In genomic region chr14:48751751-48752578, GRCm38 (mm10) we compare ENCODE assay signal across 9 mouse cellular contexts.
DNase-seq lines count a peak whose midpoint lies in the region; ATAC-seq and TF ChIP-seq lines count a peak whose summit lies in the region.
"Had no signal": no experiment of that assay in that cellular context is flagged by ENCODE, and none has a peak within 500 bp of the region (broad histone marks: within the 10 kb centered on the region; RNA-seq: fewer than 3 reads in every experiment).

No protein-coding gene starts in this region.

- no peak for ATAC-seq in heart, embryonic 13.5 days (ENCODE audit: extremely low read depth, insufficient number of reproducible peaks, low FRiP score, low TSS enrichment)
- ATAC-seq in embryonic facial prominence, embryonic 15.5 days (ENCODE audit: insufficient number of reproducible peaks, low FRiP score, low TSS enrichment, low read depth): no peak
- no peak for ATAC-seq in intestine, postnatal 0 days
- no peak for ATAC-seq in neural tube, embryonic 13.5 days (ENCODE audit: low read depth)

- H3K36me3 ChIP-seq in heart, embryonic 13.5 days: no peaks in the 10 kb centered on the region
- no peaks in the 10 kb centered on the region for H3K36me3 ChIP-seq in embryonic facial prominence, embryonic 15.5 days
- no peaks in the 10 kb centered on the region for H3K36me3 ChIP-seq in intestine, postnatal 0 days (ENCODE audit: control insufficient read depth, insufficient read depth)
- no peaks in the 10 kb centered on the region for H3K36me3 ChIP-seq in neural tube, embryonic 13.5 days

- H3K4me2 ChIP-seq in heart, embryonic 13.5 days: peak overlapping the region; percentile 69
- H3K4me2 ChIP-seq in embryonic facial prominence, embryonic 15.5 days (replicated peaks): peak overlapping the region; percentile 41
- H3K4me2 ChIP-seq in intestine, postnatal 0 days (replicated peaks; ENCODE audit: low read depth): peak overlapping the region; percentile 28; the same call in 1 of the 2 replicates
- H3K4me2 ChIP-seq in neural tube, embryonic 13.5 days: peak overlapping the region; percentile 44

- peaks cover 31% of the 10 kb centered on the region for H3K27me3 ChIP-seq in heart, embryonic 13.5 days (replicated peaks)
- H3K27me3 ChIP-seq in embryonic facial prominence, embryonic 15.5 days: peaks cover 20% of the 10 kb centered on the region
- H3K27me3 ChIP-seq in intestine, postnatal 0 days (replicated peaks; ENCODE audit: control insufficient read depth, insufficient read depth, low read length): no peaks in the 10 kb centered on the region
- H3K27me3 ChIP-seq in neural tube, embryonic 13.5 days: peaks cover 63% of the 10 kb centered on the region

- WGBS in heart, embryonic 13.5 days: 12% methylated on average over 18 of the region's 18 CpGs
- WGBS in embryonic facial prominence, embryonic 15.5 days: 17% methylated on average over 18 of the region's 18 CpGs
- WGBS in intestine, postnatal 0 days: 15% methylated on average over 18 of the region's 18 CpGs
- 12% methylated on average over 18 of the region's 18 CpGs for WGBS in neural tube, embryonic 13.5 days

- H3K9me3 ChIP-seq in heart, embryonic 13.5 days: no peaks in the 10 kb centered on the region
- no peaks in the 10 kb centered on the region for H3K9me3 ChIP-seq in embryonic facial prominence, embryonic 15.5 days (replicated peaks)
- H3K9me3 ChIP-seq in intestine, postnatal 0 days (ENCODE audit: control insufficient read depth): no peaks in the 10 kb centered on the region
- H3K9me3 ChIP-seq in neural tube, embryonic 13.5 days: no peaks in the 10 kb centered on the region

- H3K4me1 ChIP-seq in heart, embryonic 13.5 days: peaks cover 7% of the 10 kb centered on the region
- peaks cover 7% of the 10 kb centered on the region for H3K4me1 ChIP-seq in embryonic facial prominence, embryonic 15.5 days
- H3K4me1 ChIP-seq in intestine, postnatal 0 days (replicated peaks; ENCODE audit: control insufficient read depth, insufficient read depth, low read length): no peaks in the 10 kb centered on the region
- peaks cover 36% of the 10 kb centered on the region for H3K4me1 ChIP-seq in neural tube, embryonic 13.5 days (replicated peaks)

- intact Hi-C loops in heart, postnatal 36 days (cut with DNase I): no loop called here

- no peak for DNase-seq in heart, postnatal 36 days
- no peak for DNase-seq in cerebellum, postnatal 36 days
- no peak for DNase-seq in layer of hippocampus, adult 8-10 months (ENCODE audit: low spot score in 2 of 2)
- no peak for DNase-seq in natural killer cell, adult 2 months (ENCODE audit: low spot score in 2 of 2)
- DNase-seq: lung, adult 2 months had no signal

- no peak overlapping the region for H3K27ac ChIP-seq in heart, embryonic 13.5 days (replicated peaks)
- H3K27ac ChIP-seq in embryonic facial prominence, embryonic 15.5 days (replicated peaks): no peak overlapping the region
- H3K27ac ChIP-seq in intestine, postnatal 0 days (ENCODE audit: low read depth, low read length): no peak overlapping the region
- no peak overlapping the region for H3K27ac ChIP-seq in neural tube, embryonic 13.5 days (replicated peaks)

- TF ChIP-seq CTCF in intestine, postnatal 0 days (IDR thresholded peaks at IDR 0.05; ENCODE audit: low read depth): no peak

- peak overlapping the region; percentile 52; the same call in 1 of the 2 replicates for H3K9ac ChIP-seq in heart, embryonic 13.5 days
- H3K9ac ChIP-seq in embryonic facial prominence, embryonic 15.5 days: no peak overlapping the region
- H3K9ac ChIP-seq in intestine, postnatal 0 days (ENCODE audit: low read depth, low read length): no peak overlapping the region
- no peak overlapping the region for H3K9ac ChIP-seq in neural tube, embryonic 13.5 days

- H3K4me3 ChIP-seq in heart, embryonic 13.5 days: peak overlapping the region; percentile 42
- H3K4me3 ChIP-seq in embryonic facial prominence, embryonic 15.5 days (replicated peaks): peak overlapping the region; percentile 24
- no peak overlapping the region for H3K4me3 ChIP-seq in intestine, postnatal 0 days (ENCODE audit: low read depth, low read length)
- peak overlapping the region; percentile 4; the same call in 1 of the 2 replicates for H3K4me3 ChIP-seq in neural tube, embryonic 13.5 days
